Mouse (Mus musculus) kidney, embryonic 16.5 days (tissue): ENCODE measurements around the gene Rfx4. TPM values are rescaled to one million over a fixed set of nuclear protein-coding genes. Genes with fewer than 3 reads are reported as not detected.

Source experiments
- ATAC-seq: fragments of 200-750 bp; cut with Nextera tagmentation; 2 replicates; pipeline ENCODE4 v1.8.0; 2017; ENCODE audit warnings: moderate TSS enrichment; ENCODE audit not compliant: low FRiP score, low TSS enrichment
- H3K27ac ChIP-seq: fragments of 300-500 bp; sonication (generic); 2 replicates; pipeline ENCODE4 v1.5.1; 2014; ENCODE audit warnings: low read length
- H3K27me3 ChIP-seq: fragments of 300-500 bp; sonication (generic); 2 replicates; pipeline ENCODE4 v1.6.1; 2014; ENCODE audit warnings: low read length, control low read depth, mixed read lengths; ENCODE audit not compliant: insufficient read depth
- H3K36me3 ChIP-seq: fragments of 300-500 bp; sonication (generic); 2 replicates; pipeline ENCODE4 v1.6.1; 2014; ENCODE audit warnings: low read length, control low read depth, mixed read lengths; ENCODE audit not compliant: insufficient read depth
- H3K4me1 ChIP-seq: fragments of 300-500 bp; sonication (generic); 2 replicates; pipeline ENCODE4 v1.6.1; 2014; ENCODE audit warnings: low read length, control low read depth, mixed read lengths; ENCODE audit not compliant: insufficient read depth
- H3K4me2 ChIP-seq: fragments of 300-500 bp; sonication (generic); replicated peaks from 2 replicates; pipeline ENCODE4 v1.6.1; 2014; ENCODE audit warnings: low read depth, low read length
- H3K4me3 ChIP-seq: fragments of 300-500 bp; sonication (generic); 2 replicates; pipeline ENCODE4 v1.5.1; 2014; ENCODE audit warnings: mild to moderate bottlenecking, low read length
- H3K9ac ChIP-seq: fragments of 300-500 bp; sonication (generic); replicated peaks from 2 replicates; pipeline ENCODE4 v1.6.1; 2014; ENCODE audit warnings: low read length
- H3K9me3 ChIP-seq: fragments of 300-500 bp; sonication (generic); 2 replicates; pipeline ENCODE4 v1.6.1; 2016; ENCODE audit warnings: low read length, control low read depth
- WGBS: fragments of 180-500 bp; shearing (Covaris S2); extraction: QIAGEN DNeasy Blood & Tissue Kit; methylation state at CpG from one replicate; pipeline ENCODE4 v1.1.7; 2014; 5-methylcytosine and 5-hydroxymethylcytosine counted together
- polyA plus RNA-seq: library from polyadenylated mRNA; unstranded; fragments of >200 nt; fragmentation: Nextera tagmentation; extraction: Ambion mirVana; gene quantifications from 2 replicates; pipeline ENCODE4 v1.2.1, GENCODE M21; 2015

The Rfx4 gene
- polyA plus RNA-seq, 1 experiment from 2014 or later: 0.20 TPM

DNA sequence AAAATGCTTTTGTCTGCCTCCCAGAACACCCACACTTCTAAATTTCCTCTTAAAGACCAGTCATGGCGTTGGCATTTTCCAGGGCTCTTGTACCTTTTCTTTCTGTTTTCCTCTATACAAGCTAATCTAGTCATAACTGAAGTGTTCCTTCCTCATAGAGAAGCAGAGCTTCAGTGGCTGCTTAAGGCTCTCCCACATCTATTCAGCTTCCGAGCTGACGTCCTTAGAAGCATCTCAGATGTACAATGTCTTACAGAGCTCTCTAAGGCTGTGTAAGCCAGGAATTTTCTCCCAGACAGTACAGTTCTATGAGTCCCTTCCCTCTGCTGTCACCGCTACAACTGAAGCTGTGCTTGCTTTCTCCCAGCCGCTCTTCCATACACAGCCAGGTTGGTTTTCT lies 183.0 kb downstream of the Rfx4 start:
- Histone ChIP-seq H3K4me3 (no peak overlapping the region), H3K27me3 (no peaks in the 10 kb centered on the region), H3K9me3 (no peaks in the 10 kb centered on the region), H3K9ac (no peak overlapping the region), H3K4me1 (no peaks in the 10 kb centered on the region), H3K27ac (no peak overlapping the region), H3K4me2 (no peak overlapping the region), H3K36me3 (no peaks in the 10 kb centered on the region)
- WGBS: 87% methylated on average over 5 of the region's 5 CpGs
- ATAC-seq: no peak

DNA sequence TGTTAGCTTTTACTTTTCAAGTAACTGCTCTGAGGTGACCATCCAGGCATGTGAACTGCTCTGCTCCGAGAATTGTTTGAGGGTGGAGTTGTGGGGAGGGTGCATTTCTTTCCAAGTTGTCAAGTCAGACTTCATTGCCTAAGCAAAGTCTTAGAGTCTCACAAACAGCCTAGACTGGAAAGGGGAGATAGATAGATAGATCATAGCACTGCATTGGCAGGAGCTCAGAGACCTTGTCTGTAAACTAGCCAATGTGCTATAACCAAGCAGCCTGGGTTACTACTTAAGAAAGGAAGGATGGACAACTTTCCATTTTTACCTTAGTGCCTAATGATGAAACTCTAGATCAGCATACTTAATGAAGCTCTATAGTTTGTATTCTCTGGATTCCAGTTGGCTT lies 184.5 kb downstream of the Rfx4 start:
- no peak overlapping the region for H3K27ac ChIP-seq
- WGBS: 74% methylated on average over 1 of the region's 1 CpGs
- no peaks in the 10 kb centered on the region for H3K4me1 ChIP-seq
- ATAC-seq: no peak
- H3K9ac ChIP-seq: no peak overlapping the region
- no peak overlapping the region for H3K4me2 ChIP-seq
- no peaks in the 10 kb centered on the region for H3K9me3 ChIP-seq
- H3K4me3 ChIP-seq: no peak overlapping the region
- H3K36me3 ChIP-seq: no peaks in the 10 kb centered on the region
- no peaks in the 10 kb centered on the region for H3K27me3 ChIP-seq

GRCm38 (mm10) chr10:84945692-84946091 lies 189.8 kb downstream of the Rfx4 start:
- ATAC-seq: no peak
- WGBS: 90% methylated on average over 3 of the region's 3 CpGs
- H3K27ac ChIP-seq: no peak overlapping the region

DNA sequence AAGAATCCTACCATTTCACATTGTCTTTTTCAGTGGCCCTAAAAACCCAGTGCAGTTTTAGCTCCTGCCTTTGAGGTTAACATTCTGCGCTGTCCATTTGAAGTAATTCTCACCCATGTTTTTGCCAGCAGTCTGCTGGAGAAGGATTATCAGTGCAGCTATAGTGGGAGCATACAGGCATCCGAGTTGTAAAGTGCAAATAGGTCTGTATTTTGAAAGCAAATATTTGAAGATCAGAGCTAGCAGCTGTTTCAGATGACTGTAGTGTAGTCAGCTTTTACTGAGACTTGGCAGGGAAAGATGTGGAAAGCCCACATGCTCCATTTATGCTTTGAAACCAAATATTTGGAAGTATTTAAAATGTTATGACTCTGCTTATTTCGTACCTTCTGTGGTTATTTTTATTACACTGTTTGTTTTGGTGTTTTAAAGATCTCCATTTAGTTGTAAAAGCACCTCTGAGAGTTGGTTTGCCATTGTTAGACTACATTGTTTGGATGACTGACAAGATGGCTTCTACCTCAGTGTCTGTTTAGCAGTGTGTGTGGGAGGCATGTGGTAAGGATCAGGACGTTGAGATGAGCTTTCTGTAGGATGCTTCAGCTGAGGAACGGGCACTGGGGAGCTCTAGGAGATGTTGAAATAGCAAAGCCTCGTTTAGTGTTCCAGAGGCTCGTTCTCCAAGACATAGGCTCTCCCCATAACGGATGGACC lies 193.3 kb downstream of the Rfx4 start:
- Histone ChIP-seq H3K36me3 (peaks cover 24% of the 10 kb centered on the region), H3K4me1 (0 out of 2 replicates have a peak, but pooled peaks cover 13% of the 10 kb centered on the region), H3K27me3 (no peaks in the 10 kb centered on the region), H3K9me3 (no peaks in the 10 kb centered on the region), H3K27ac (no peak overlapping the region), H3K4me2 (no peak overlapping the region), H3K4me3 (no peak overlapping the region), H3K9ac (no peak overlapping the region)
- 69% methylated on average over 8 of the region's 8 CpGs for WGBS
- ATAC-seq: no peak

More at GRCm38 (mm10) chr10:84945692-84946091, 189.8 kb downstream of the Rfx4 start:
- H3K36me3 ChIP-seq: peaks cover 16% of the 10 kb centered on the region
- H3K9ac ChIP-seq: no peak overlapping the region
- H3K4me3 ChIP-seq: no peak overlapping the region
- no peaks in the 10 kb centered on the region for H3K9me3 ChIP-seq
- 0 out of 2 replicates have a peak, but pooled peaks cover 5% of the 10 kb centered on the region for H3K4me1 ChIP-seq
- H3K27me3 ChIP-seq: no peaks in the 10 kb centered on the region
- H3K4me2 ChIP-seq: no peak overlapping the region

- 78% methylated on average over 3 of the region's 3 CpGs for WGBS
- H3K4me3 ChIP-seq: no peak overlapping the region
- no peak overlapping the region for H3K9ac ChIP-seq
- no peaks in the 10 kb centered on the region for H3K27me3 ChIP-seq
- ATAC-seq: no peak
- peaks cover 24% of the 10 kb centered on the region for H3K36me3 ChIP-seq
- no peak overlapping the region for H3K27ac ChIP-seq
- H3K4me2 ChIP-seq: no peak overlapping the region
- H3K4me1 ChIP-seq: 0 out of 2 replicates have a peak, but pooled peaks cover 13% of the 10 kb centered on the region
- H3K9me3 ChIP-seq: no peaks in the 10 kb centered on the region
These were observed 193.8 kb downstream of the Rfx4 start for GRCm38 (mm10) chr10:84949684-84950010.

- Histone ChIP-seq H3K27me3 (no peaks in the 10 kb centered on the region), H3K4me2 (no peak overlapping the region), H3K36me3 (peaks cover 24% of the 10 kb centered on the region), H3K9ac (no peak overlapping the region), H3K4me1 (0 out of 2 replicates have a peak, but pooled peaks cover 13% of the 10 kb centered on the region), H3K9me3 (no peaks in the 10 kb centered on the region), H3K27ac (no peak overlapping the region), H3K4me3 (no peak overlapping the region)
- WGBS: 72% methylated on average over 4 of the region's 4 CpGs
- no peak for ATAC-seq
These were observed 194.5 kb downstream of the Rfx4 start for GRCm38 (mm10) chr10:84950384-84950783.

DNA sequence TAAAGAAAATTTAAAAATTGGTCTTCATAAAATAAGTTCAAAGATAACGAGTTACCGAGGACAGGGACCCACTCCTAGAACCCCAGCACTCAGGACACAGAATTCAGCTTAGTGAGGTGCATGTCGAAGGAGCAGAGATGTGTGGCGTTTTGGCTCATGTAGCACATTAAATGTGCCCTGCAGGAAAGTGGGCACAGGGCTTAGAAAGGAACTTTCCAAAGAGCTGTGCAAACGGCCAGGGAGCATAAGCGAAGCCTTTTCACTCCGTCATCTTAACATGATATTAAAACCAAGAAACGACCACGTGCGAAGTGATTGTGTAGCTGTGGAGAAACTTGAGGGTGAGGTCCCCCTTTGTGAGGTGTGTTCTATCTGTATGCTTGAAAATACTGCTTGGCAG lies 198.4 kb downstream of the Rfx4 start:
- Histone ChIP-seq H3K36me3 (peaks cover 12% of the 10 kb centered on the region), H3K4me1 (0 out of 2 replicates have a peak, but pooled peaks cover 13% of the 10 kb centered on the region), H3K4me3 (no peak overlapping the region), H3K27ac (no peak overlapping the region), H3K9me3 (no peaks in the 10 kb centered on the region), H3K4me2 (no peak overlapping the region), H3K9ac (no peak overlapping the region), H3K27me3 (no peaks in the 10 kb centered on the region)
- no peak for ATAC-seq
- WGBS: 92% methylated on average over 10 of the region's 10 CpGs

Other genes with a start within 250 kb of the Rfx4 start
- gene Ckap4, start 222.0 kb upstream of the Rfx4 start, polyA plus RNA-seq: 40.0 and 72.4 TPM in 2 replicates
- 20.2 and 21.2 TPM in 2 replicates for gene Tcp11l2, start 179.4 kb upstream of the Rfx4 start, polyA plus RNA-seq
- gene Polr3b, start 133.8 kb upstream of the Rfx4 start, polyA plus RNA-seq: 17.5 and 20.4 TPM in 2 replicates
- 26.0 and 27.4 TPM in 2 replicates for gene Ric8b, start 161.6 kb downstream of the Rfx4 start, polyA plus RNA-seq